Mouse (Mus musculus): ENCODE measurements around the gene Muc13. TPM values are rescaled to one million over a fixed set of nuclear protein-coding genes. Genes with fewer than 3 reads are reported as not detected.

Gene Muc13
- polyA plus RNA-seq, 1 experiment from 2014 or later: 0.06 TPM

GRCm38 (mm10) chr16:33810002-33810401, 16.2 kb downstream of the Muc13 start:
- Histone ChIP-seq H3K36me3 (ENCODE audit: insufficient read depth, low read length) (no peaks in the 10 kb centered on the region), H3K4me1 (ENCODE audit: insufficient read depth, low read length) (no peaks in the 10 kb centered on the region), H3K27me3 (ENCODE audit: insufficient read depth, low read length) (no peaks in the 10 kb centered on the region), H3K4me3 (ENCODE audit: low read length) (no peak overlapping the region), H3K9me3 (ENCODE audit: low read length) (peaks cover 11% of the 10 kb centered on the region), H3K4me2 (replicated peaks; ENCODE audit: low read depth, low read length) (no peak overlapping the region), H3K27ac (ENCODE audit: low read length) (no peak overlapping the region), H3K9ac (replicated peaks; ENCODE audit: low read length) (no peak overlapping the region)
- 72% methylated on average over 3 of the region's 3 CpGs for WGBS
- no peak for ATAC-seq (ENCODE audit: low FRiP score, low TSS enrichment)

DNA sequence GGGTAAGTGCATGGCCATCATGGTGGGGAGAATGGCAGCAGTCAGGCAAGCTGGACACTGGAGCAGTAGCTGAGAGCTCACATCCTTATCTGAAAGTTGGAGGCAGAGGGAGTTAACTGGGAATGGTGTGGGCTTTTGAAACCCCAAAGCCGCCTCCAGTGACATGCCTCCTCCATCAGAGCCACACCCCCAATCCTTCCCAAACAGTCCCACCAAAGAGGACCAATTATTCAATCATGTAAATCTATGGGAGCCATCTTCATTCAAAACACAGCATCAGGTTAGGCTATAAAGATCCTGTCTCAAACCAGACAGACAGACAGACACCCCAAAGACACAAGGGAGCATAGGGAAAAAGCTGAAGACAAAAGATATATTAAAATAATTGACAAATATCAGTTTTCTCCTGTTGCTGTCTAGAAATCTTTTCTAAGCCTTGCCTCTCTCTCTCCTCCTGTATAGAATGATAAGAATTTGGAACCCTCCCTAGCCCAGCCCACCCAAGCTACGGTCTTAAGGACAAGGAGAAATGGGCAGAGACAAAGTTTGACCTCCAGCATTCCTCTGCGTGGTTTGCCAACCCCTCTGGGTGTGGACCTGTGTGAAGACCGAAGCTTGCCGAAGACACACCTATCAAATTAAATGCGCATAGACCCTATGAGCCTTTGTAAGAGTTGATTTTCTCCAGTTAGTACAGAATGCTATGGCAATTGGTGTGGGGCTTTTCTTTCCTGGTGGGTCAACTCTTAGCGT, 24.8 kb downstream of the Muc13 start:
- Histone ChIP-seq H3K4me1 (ENCODE audit: insufficient read depth, low read length) (no peaks in the 10 kb centered on the region), H3K4me2 (replicated peaks; ENCODE audit: low read depth, low read length) (no peak overlapping the region), H3K4me3 (ENCODE audit: low read length) (no peak overlapping the region), H3K27me3 (ENCODE audit: insufficient read depth, low read length) (0 out of 2 replicates have a peak, but pooled peaks cover 2% of the 10 kb centered on the region), H3K9me3 (ENCODE audit: low read length) (0 out of 2 replicates have a peak, but pooled peaks cover 3% of the 10 kb centered on the region), H3K9ac (replicated peaks; ENCODE audit: low read length) (no peak overlapping the region), H3K36me3 (ENCODE audit: insufficient read depth, low read length) (no peaks in the 10 kb centered on the region), H3K27ac (ENCODE audit: low read length) (no peak overlapping the region)
- WGBS: 78% methylated on average over 7 of the region's 7 CpGs
- no peak for ATAC-seq (ENCODE audit: low FRiP score, low TSS enrichment)

DNA sequence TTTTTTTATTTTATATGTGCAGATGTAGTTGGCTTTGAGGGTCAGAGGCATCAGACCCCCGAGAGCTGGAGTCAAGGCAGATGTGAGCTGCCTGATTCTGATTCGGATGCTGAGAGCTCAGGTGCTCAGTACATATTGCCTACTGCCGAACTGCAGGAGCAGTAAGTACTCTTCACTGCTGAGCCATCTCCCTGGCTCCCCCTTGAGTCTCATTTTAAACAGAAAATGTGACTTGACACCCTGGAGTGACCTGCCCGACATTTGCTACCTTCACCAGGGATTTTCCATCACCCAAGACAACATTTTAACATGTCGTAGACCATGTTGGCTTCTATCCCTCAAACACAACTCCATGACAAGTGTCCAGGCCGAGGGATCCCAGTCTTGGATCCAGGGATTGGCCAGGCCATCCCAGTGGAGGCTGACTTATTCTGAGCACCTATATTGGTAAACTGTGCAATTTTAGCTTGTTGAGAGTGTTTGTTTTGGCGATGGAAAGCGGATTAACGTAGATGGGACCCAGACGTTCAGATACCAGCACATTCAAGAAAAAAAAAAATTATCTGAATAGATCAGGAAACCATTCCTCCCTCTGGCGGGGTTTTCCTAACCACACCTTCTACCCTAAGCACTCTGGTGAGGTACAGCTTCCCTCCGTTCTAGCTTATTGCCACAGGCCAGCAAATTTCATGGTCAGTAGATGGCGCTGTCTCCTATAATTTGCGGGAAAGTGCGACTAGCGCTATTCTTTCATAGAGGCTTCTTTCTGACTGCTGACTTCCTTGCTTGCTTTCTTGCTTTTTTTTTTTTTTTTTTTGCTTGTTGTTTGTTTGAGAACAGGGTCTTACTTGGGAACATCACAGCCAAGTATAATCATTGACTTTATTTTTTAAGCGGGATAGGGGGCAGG, 26.7 kb downstream of the Muc13 start:
- 19% methylated on average over 17 of the region's 17 CpGs for WGBS
- Histone ChIP-seq H3K36me3 (ENCODE audit: insufficient read depth, low read length) (no peaks in the 10 kb centered on the region), H3K9me3 (ENCODE audit: low read length) (0 out of 2 replicates have a peak, but pooled peaks cover 3% of the 10 kb centered on the region), H3K9ac (replicated peaks; ENCODE audit: low read length) (no peak overlapping the region), H3K4me1 (ENCODE audit: insufficient read depth, low read length) (no peaks in the 10 kb centered on the region), H3K4me2 (replicated peaks; ENCODE audit: low read depth, low read length) (no peak overlapping the region), H3K27ac (ENCODE audit: low read length) (no peak overlapping the region), H3K27me3 (ENCODE audit: insufficient read depth, low read length) (0 out of 2 replicates have a peak, but pooled peaks cover 2% of the 10 kb centered on the region), H3K4me3 (ENCODE audit: low read length) (no peak overlapping the region)
- no peak for ATAC-seq (ENCODE audit: low FRiP score, low TSS enrichment)

DNA sequence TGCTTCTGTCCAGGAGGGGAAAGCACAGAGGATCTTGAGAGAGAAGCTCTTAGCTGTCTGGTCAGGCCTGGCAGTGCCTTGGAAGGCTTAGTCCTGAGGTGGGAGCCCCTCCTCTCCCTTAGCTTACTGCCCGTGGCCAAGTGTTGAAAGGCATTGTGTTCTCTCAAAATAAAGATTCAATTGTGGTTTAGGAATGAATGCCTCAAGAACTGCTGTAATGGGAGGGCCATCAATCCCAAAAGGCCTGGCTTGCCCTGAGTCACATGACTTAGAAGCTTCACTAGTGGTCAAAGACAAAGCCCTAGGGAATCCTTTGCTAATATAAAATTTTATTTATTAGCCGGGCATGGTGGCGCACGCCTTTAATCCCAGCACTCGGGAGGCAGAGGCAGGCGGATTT, 30.8 kb downstream of the Muc13 start:
- Histone ChIP-seq H3K4me3 (ENCODE audit: low read length) (no peak overlapping the region), H3K36me3 (ENCODE audit: insufficient read depth, low read length) (no peaks in the 10 kb centered on the region), H3K27ac (ENCODE audit: low read length) (no peak overlapping the region), H3K9ac (replicated peaks; ENCODE audit: low read length) (no peak overlapping the region), H3K9me3 (ENCODE audit: low read length) (no peaks in the 10 kb centered on the region), H3K4me2 (replicated peaks; ENCODE audit: low read depth, low read length) (no peak overlapping the region), H3K4me1 (ENCODE audit: insufficient read depth, low read length) (peaks cover 5% of the 10 kb centered on the region), H3K27me3 (ENCODE audit: insufficient read depth, low read length) (peaks cover 8% of the 10 kb centered on the region; the same call in 1 of the 2 replicates)
- no peak for ATAC-seq (ENCODE audit: low FRiP score, low TSS enrichment)
- WGBS: 84% methylated on average over 5 of the region's 6 CpGs

GRCm38 (mm10) chr16:33828496-33828895, 34.7 kb downstream of the Muc13 start:
- H3K9ac ChIP-seq (replicated peaks; ENCODE audit: low read length): no peak overlapping the region
- peaks cover 27% of the 10 kb centered on the region for H3K4me1 ChIP-seq (ENCODE audit: insufficient read depth, low read length)
- H3K9me3 ChIP-seq (ENCODE audit: low read length): no peaks in the 10 kb centered on the region
- no peak for ATAC-seq (ENCODE audit: low FRiP score, low TSS enrichment)
- WGBS: 87% methylated on average over 7 of the region's 7 CpGs
- H3K27me3 ChIP-seq (ENCODE audit: insufficient read depth, low read length): peaks cover 6% of the 10 kb centered on the region; the same call in 1 of the 2 replicates
- H3K4me2 ChIP-seq (replicated peaks; ENCODE audit: low read depth, low read length): no peak overlapping the region
- no peaks in the 10 kb centered on the region for H3K36me3 ChIP-seq (ENCODE audit: insufficient read depth, low read length)
- no peak overlapping the region for H3K4me3 ChIP-seq (ENCODE audit: low read length)
- H3K27ac ChIP-seq (ENCODE audit: low read length): no peak overlapping the region

DNA sequence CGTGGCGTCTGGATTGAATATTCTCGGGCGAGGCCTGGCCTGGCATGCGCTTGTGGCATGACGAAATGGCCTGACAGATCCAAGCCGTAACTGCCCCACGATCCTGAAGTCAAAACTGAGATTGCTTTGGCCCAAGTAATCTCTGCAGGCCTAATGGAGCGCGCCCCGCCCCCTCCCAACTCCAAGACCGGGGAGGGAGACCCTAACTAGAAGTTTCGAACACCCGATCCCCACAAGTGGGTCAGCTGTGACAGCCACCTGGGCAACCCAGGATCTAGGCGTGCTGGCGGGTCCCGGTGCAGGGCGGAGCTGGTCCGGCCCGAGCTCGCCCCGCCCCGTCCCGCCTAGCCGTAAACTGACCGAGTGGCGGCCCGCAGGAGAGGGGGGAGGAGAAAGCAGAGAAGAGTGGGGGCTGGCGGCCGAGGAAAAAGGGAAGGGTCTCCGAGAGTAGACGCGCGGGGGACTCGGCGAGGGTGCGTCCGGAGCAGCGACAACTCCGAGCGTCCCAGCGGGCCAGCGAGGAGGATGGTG, 35.5 kb downstream of the Muc13 start, which contains the start of gene Itgb5:
Gene Itgb5 (plus strand): TSS at position 365 of the 531 bp plus-strand sequence.
- Histone ChIP-seq H3K27me3 (ENCODE audit: insufficient read depth, low read length) (peaks cover 6% of the 10 kb centered on the region; the same call in 1 of the 2 replicates), H3K27ac (ENCODE audit: low read length) (peak within 1 kb of the TSS; percentile 77), H3K9me3 (ENCODE audit: low read length) (no peaks in the 10 kb centered on the region), H3K4me1 (ENCODE audit: insufficient read depth, low read length) (peaks cover 35% of the 10 kb centered on the region), H3K4me2 (replicated peaks; ENCODE audit: low read depth, low read length) (peak within 1 kb of the TSS; percentile 87), H3K36me3 (ENCODE audit: insufficient read depth, low read length) (no peaks in the 10 kb centered on the region), H3K4me3 (ENCODE audit: low read length) (peak within 1 kb of the TSS; percentile 75), H3K9ac (replicated peaks; ENCODE audit: low read length) (peak within 1 kb of the TSS; percentile 85)
- ATAC-seq (ENCODE audit: low FRiP score, low TSS enrichment): peak; percentile 89
- under 1% methylated on average over 36 of the region's 43 CpGs for WGBS

DNA sequence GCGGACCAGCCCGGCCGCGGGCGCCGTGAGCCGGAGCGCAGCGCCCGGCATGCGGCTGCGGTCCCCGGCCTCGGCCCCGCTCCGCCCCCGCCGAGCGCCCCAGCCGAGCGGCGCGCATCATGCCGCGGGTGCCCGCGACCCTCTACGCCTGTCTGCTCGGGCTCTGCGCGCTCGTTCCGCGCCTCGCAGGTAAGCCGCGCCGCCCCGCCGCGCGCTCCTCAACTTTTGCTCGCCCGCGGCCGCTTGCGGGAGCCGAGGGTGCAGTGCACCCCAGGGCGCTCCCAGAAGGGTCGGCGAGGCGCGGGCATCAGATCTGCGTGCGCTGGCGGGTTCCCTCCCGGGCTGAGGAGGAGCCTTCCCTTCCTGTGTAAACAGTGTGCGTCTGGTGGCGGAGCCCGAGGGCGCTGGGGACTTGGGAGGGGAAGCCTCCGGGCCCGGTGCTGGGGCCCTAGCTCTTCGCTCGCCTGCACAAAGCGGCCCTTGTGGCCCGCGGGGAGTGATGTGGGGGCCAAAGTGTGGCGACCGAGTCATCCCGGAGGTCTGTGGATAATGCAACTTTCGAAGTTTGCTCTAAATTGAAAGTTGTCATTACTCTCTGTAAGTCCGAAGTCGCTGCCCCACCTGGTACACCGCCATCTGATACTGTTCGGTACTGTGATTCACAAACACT, 36.1 kb downstream of the Muc13 start:
- peak; percentile 67 for ATAC-seq (ENCODE audit: low FRiP score, low TSS enrichment)
- Histone ChIP-seq H3K4me2 (replicated peaks; ENCODE audit: low read depth, low read length) (peak overlapping the region; percentile 87), H3K27ac (ENCODE audit: low read length) (peak overlapping the region; percentile 77), H3K4me1 (ENCODE audit: insufficient read depth, low read length) (peaks cover 41% of the 10 kb centered on the region), H3K9ac (replicated peaks; ENCODE audit: low read length) (peak overlapping the region; percentile 85), H3K27me3 (ENCODE audit: insufficient read depth, low read length) (peaks cover 6% of the 10 kb centered on the region; the same call in 1 of the 2 replicates), H3K4me3 (ENCODE audit: low read length) (peak overlapping the region; percentile 75), H3K36me3 (ENCODE audit: insufficient read depth, low read length) (no peaks in the 10 kb centered on the region), H3K9me3 (ENCODE audit: low read length) (no peaks in the 10 kb centered on the region)
- under 1% methylated on average over 68 of the region's 76 CpGs for WGBS

- peak overlapping the region; percentile 85 for H3K9ac ChIP-seq (replicated peaks; ENCODE audit: low read length)
- H3K27ac ChIP-seq (ENCODE audit: low read length): peak overlapping the region; percentile 77; the same call in 1 of the 2 replicates
- WGBS: 4% methylated on average over 18 of the region's 18 CpGs
- no peaks in the 10 kb centered on the region for H3K36me3 ChIP-seq (ENCODE audit: insufficient read depth, low read length)
- peak overlapping the region; percentile 75 for H3K4me3 ChIP-seq (ENCODE audit: low read length)
- H3K9me3 ChIP-seq (ENCODE audit: low read length): no peaks in the 10 kb centered on the region
- H3K27me3 ChIP-seq (ENCODE audit: insufficient read depth, low read length): peaks cover 6% of the 10 kb centered on the region; the same call in 1 of the 2 replicates
- H3K4me2 ChIP-seq (replicated peaks; ENCODE audit: low read depth, low read length): peak overlapping the region; percentile 87
- H3K4me1 ChIP-seq (ENCODE audit: insufficient read depth, low read length): peaks cover 44% of the 10 kb centered on the region
- no peak for ATAC-seq (ENCODE audit: low FRiP score, low TSS enrichment)
Measured at GRCm38 (mm10) chr16:33830512-33831105, 36.8 kb downstream of the Muc13 start.

DNA sequence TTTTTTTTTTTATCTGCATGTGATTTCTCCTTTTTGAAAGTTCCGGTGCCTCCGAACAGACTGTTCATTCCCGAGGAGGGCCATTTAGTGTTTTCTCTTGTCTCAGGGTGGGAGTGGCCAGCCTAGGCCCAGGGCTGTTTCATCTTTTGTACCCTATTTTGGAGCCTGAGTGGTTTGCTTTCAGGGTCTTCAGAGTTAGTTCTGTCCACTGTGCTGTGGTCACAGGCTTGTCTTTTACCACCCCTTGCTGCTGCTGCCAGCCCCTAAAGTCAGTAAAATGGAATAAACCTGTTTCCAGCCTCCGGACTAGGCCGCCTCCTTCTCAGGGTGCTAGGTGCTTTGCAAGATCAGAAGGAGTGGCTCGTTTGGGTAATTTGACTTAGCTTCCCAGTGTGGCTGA, 38.2 kb downstream of the Muc13 start:
- H3K36me3 ChIP-seq (ENCODE audit: insufficient read depth, low read length): no peaks in the 10 kb centered on the region
- peak overlapping the region; percentile 88 for H3K27ac ChIP-seq (ENCODE audit: low read length)
- WGBS: 66% methylated on average over 6 of the region's 6 CpGs
- H3K27me3 ChIP-seq (ENCODE audit: insufficient read depth, low read length): peaks cover 6% of the 10 kb centered on the region; the same call in 1 of the 2 replicates
- H3K4me2 ChIP-seq (replicated peaks; ENCODE audit: low read depth, low read length): peak overlapping the region; percentile 68
- no peak overlapping the region; the same call in 1 of the 2 replicates for H3K4me3 ChIP-seq (ENCODE audit: low read length)
- no peak overlapping the region for H3K9ac ChIP-seq (replicated peaks; ENCODE audit: low read length)
- peaks cover 44% of the 10 kb centered on the region for H3K4me1 ChIP-seq (ENCODE audit: insufficient read depth, low read length)
- no peaks in the 10 kb centered on the region for H3K9me3 ChIP-seq (ENCODE audit: low read length)
- ATAC-seq (ENCODE audit: low FRiP score, low TSS enrichment): no peak
